Mouse (Mus musculus) heart, postnatal 10 days (tissue): ENCODE results near the gene Gskip. TPM values are rescaled to one million over a fixed set of nuclear protein-coding genes. Genes with fewer than 3 reads are reported as not detected.

Experiments used
- DNase-seq, 2 experiments: peaks; one replicate each; pipeline ENCODE4 v3.0.0; 2021
- intact Hi-C: fragments of 180-260 bp; cut with DNase I; formaldehyde crosslinking; loops from one replicate; pipeline ENCODE4 v1.15.1; 2025
- total RNA-seq, 2 experiments: library from RNA; stranded (reverse); gene quantifications; 2 replicates each; pipeline ENCODE4 v1.2.3; 2021

The Gskip gene
- 10 to 100 TPM in 1 of 2 experiments, 1 to 10 TPM in 1; 7.7 to 11.1 TPM for total RNA-seq

- intact Hi-C loops: loop anchor here (2.0 kb wide), 1 partner anchor 101 kb away; the partner anchor contains the start of gene Papola
- DNase-seq: peak; percentile 49 to 53
Observed at GRCm38 (mm10) chr12:105683933-105684901, at the start of gene Gskip. Gene Gskip (plus strand): TSS chr12:105684829.

- intact Hi-C loops: no loop called here
- DNase-seq: no peak
Observed at GRCm38 (mm10) chr12:105636551-105636950, 48.1 kb upstream of the Gskip start.

GRCm38 (mm10) chr12:105637554-105637953 is 47.1 kb upstream of the Gskip start:
- no peak for DNase-seq
- intact Hi-C loops: no loop called here

GRCm38 (mm10) chr12:105642770-105643321 is 41.8 kb upstream of the Gskip start:
- intact Hi-C loops: no loop called here
- DNase-seq: no peak

- intact Hi-C loops: no loop called here
- peak in 1 of 2 experiments; percentile 3 for DNase-seq
Observed at GRCm38 (mm10) chr12:105655850-105656249, 28.8 kb upstream of the Gskip start.

- intact Hi-C loops: loop anchor here (10.0 kb wide), 1 partner anchor 49 kb away; no protein-coding TSS in a partner anchor
- DNase-seq: no peak
Observed at GRCm38 (mm10) chr12:105676274-105676673, 8.4 kb upstream of the Gskip start.

- DNase-seq: no peak
- intact Hi-C loops: loop anchor here (10.0 kb wide), 1 partner anchor 47 kb away; no protein-coding TSS in a partner anchor
Observed at GRCm38 (mm10) chr12:105678211-105678610, 6.4 kb upstream of the Gskip start.

- DNase-seq: no peak
- intact Hi-C loops: loop anchor here (10.0 kb wide), 1 partner anchor 46 kb away; no protein-coding TSS in a partner anchor
Observed at GRCm38 (mm10) chr12:105678762-105679161, 5.9 kb upstream of the Gskip start.

- intact Hi-C loops: loop anchor here (2.0 to 5.0 kb wide), 2 partner anchors 100 to 322 kb away; partner anchors contain the start of gene Papola
- DNase-seq: peak; percentile 97 to 99
Observed at GRCm38 (mm10) chr12:105685001-105685691, 517 bp downstream of the Gskip start, which contains the start of gene Atg2b. Gene Atg2b (minus strand): TSS chr12:105685211.

- intact Hi-C loops: loop anchor here (5.0 kb wide), 1 partner anchor 321 kb away; no protein-coding TSS in a partner anchor
- DNase-seq: no peak
Observed at GRCm38 (mm10) chr12:105686791-105687190, 2.2 kb downstream of the Gskip start.

- DNase-seq: no peak
- intact Hi-C loops: loop anchor here (5.0 kb wide), 1 partner anchor 320 kb away; no protein-coding TSS in a partner anchor
Observed at GRCm38 (mm10) chr12:105687416-105687815, 2.8 kb downstream of the Gskip start.

- DNase-seq: no peak
- intact Hi-C loops: loop anchor here (5.0 kb wide), 1 partner anchor 319 kb away; no protein-coding TSS in a partner anchor
Observed at GRCm38 (mm10) chr12:105688546-105688945, 3.9 kb downstream of the Gskip start.

- intact Hi-C loops: loop anchor here (5.0 kb wide), 1 partner anchor 318 kb away; no protein-coding TSS in a partner anchor
- no peak for DNase-seq
Observed at GRCm38 (mm10) chr12:105689435-105689834, 4.8 kb downstream of the Gskip start.

GRCm38 (mm10) chr12:105694021-105694420 is 9.4 kb downstream of the Gskip start:
- intact Hi-C loops: no loop called here
- no peak for DNase-seq

GRCm38 (mm10) chr12:105695848-105696247 is 11.2 kb downstream of the Gskip start:
- intact Hi-C loops: no loop called here

GRCm38 (mm10) chr12:105697104-105697780 is 12.6 kb downstream of the Gskip start:
- intact Hi-C loops: no loop called here

More at GRCm38 (mm10) chr12:105695848-105696247, 11.2 kb downstream of the Gskip start:
- DNase-seq: no peak

GRCm38 (mm10) chr12:105700433-105700832 is 15.8 kb downstream of the Gskip start:
- no peak for DNase-seq
- intact Hi-C loops: no loop called here

More at GRCm38 (mm10) chr12:105697104-105697780, 12.6 kb downstream of the Gskip start:
- DNase-seq: no peak

GRCm38 (mm10) chr12:105705799-105706487 is 21.3 kb downstream of the Gskip start, which contains the start of gene Ak7:
Gene Ak7 (plus strand): TSS chr12:105705976.
- DNase-seq: peak; percentile 41 to 59
- intact Hi-C loops: no loop called here

GRCm38 (mm10) chr12:105718616-105719015 is 34.0 kb downstream of the Gskip start:
- intact Hi-C loops: no loop called here
- DNase-seq: peak; percentile 24 to 27
